Mouse (Mus musculus): ENCODE measurements around the gene Svs6.
"Not testable (repeated sequence)": the region's sequence is repeated elsewhere in the genome, so short reads cannot be mapped to it uniquely, and the experiment has no call there.

The Svs6 gene

GRCm38 (mm10) chr2:164316451-164316850 is at the start of gene Svs6:
Gene Svs6, plus strand, starts transcription at chr2:164316751.
- POLR2A ChIA-PET: interaction anchor here in 1 of 4 experiments (0.6 kb wide), 1 partner anchor 15 kb away, joined by 4 read pairs; no protein-coding TSS in a partner anchor
- CTCF ChIA-PET: not testable (repeated sequence)

- CTCF ChIA-PET: interaction anchor here in 1 of 4 experiments (0.6 kb wide), 1 partner anchor 109 kb away, joined by 13 read pairs; no protein-coding TSS in a partner anchor
- POLR2A ChIA-PET: no interaction called here
These were observed 38.2 kb upstream of the Svs6 start, which contains the start of gene Svs4 for GRCm38 (mm10) chr2:164278359-164278758. Gene Svs4, minus strand, starts transcription at chr2:164278459.

GRCm38 (mm10) chr2:164288968-164289367 is 27.6 kb upstream of the Svs6 start, which contains the start of gene Svs3a:
Gene Svs3a, plus strand, starts transcription at chr2:164289268.
- CTCF ChIA-PET, POLR2A ChIA-PET: not testable (repeated sequence)

GRCm38 (mm10) chr2:164312599-164312998 is 4.0 kb upstream of the Svs6 start:
- POLR2A ChIA-PET: interaction anchor here in 1 of 4 experiments (0.6 kb wide), 1 partner anchor 389 kb away, joined by 3 read pairs; no protein-coding TSS in a partner anchor
- CTCF ChIA-PET: no interaction called here

- CTCF ChIA-PET: interaction anchor here in 1 of 4 experiments (0.6 kb wide), 1 partner anchor 426 kb away, joined by 8 read pairs; no protein-coding TSS in a partner anchor
- POLR2A ChIA-PET: not testable (repeated sequence)
These were observed 1.1 kb upstream of the Svs6 start for GRCm38 (mm10) chr2:164315460-164315859.

GRCm38 (mm10) chr2:164320983-164321382 is 4.4 kb downstream of the Svs6 start:
- ChIA-PET CTCF (no interaction called here), POLR2A (no interaction called here)

- CTCF ChIA-PET, POLR2A ChIA-PET: not testable (repeated sequence)
These were observed 15.9 kb downstream of the Svs6 start, which contains the start of gene Svs5 for GRCm38 (mm10) chr2:164332440-164332839. Gene Svs5, plus strand, starts transcription at chr2:164332740.

- POLR2A ChIA-PET: not testable (repeated sequence)
- CTCF ChIA-PET: interaction anchor here in 1 of 4 experiments (1.0 to 1.2 kb wide), 2 partner anchors 46 to 376 kb away, joined by 3 to 5 read pairs; no protein-coding TSS in a partner anchor
These were observed 27.2 kb downstream of the Svs6 start for GRCm38 (mm10) chr2:164343732-164344131.

GRCm38 (mm10) chr2:164347697-164348096 is 31.1 kb downstream of the Svs6 start:
- POLR2A ChIA-PET: not testable (repeated sequence)
- CTCF ChIA-PET: interaction anchor here in 3 of 4 experiments (0.6 to 1.5 kb wide), 6 partner anchors 42 to 510 kb away, joined by 3 to 5 read pairs (median 4); no protein-coding TSS in a partner anchor

- ChIA-PET POLR2A (no interaction called here), CTCF (no interaction called here)
These were observed 32.4 kb downstream of the Svs6 start for GRCm38 (mm10) chr2:164348980-164349379.

- CTCF ChIA-PET: no interaction called here
These were observed 36.1 kb downstream of the Svs6 start for GRCm38 (mm10) chr2:164352697-164353096.

GRCm38 (mm10) chr2:164353356-164353755 is 36.8 kb downstream of the Svs6 start:
- CTCF ChIA-PET: no interaction called here
- POLR2A ChIA-PET: no interaction called here

More at GRCm38 (mm10) chr2:164352697-164353096, 36.1 kb downstream of the Svs6 start:
- POLR2A ChIA-PET: no interaction called here

GRCm38 (mm10) chr2:164356177-164356967 is 39.8 kb downstream of the Svs6 start:
- POLR2A ChIA-PET: no interaction called here
- CTCF ChIA-PET: interaction anchor here in 3 of 4 experiments (0.6 to 1.6 kb wide), 6 partner anchors 33 to 413 kb away, joined by 3 to 6 read pairs (median 4); partner anchors contain the start of gene Slpi (in 2 of the 3)

- CTCF ChIA-PET: interaction anchor here (0.6 to 1.1 kb wide), 6 partner anchors 31 to 692 kb away, joined by 3 to 6 read pairs (median 4); no protein-coding TSS in a partner anchor
- POLR2A ChIA-PET: interaction anchor here in 2 of 4 experiments (0.5 to 0.6 kb wide), 2 partner anchors 31 to 317 kb away, joined by 3 read pairs; no protein-coding TSS in a partner anchor
These were observed 41.8 kb downstream of the Svs6 start for GRCm38 (mm10) chr2:164358373-164358772.

- ChIA-PET POLR2A (interaction anchor here in 1 of 4 experiments (0.6 kb wide), 1 partner anchor 30 kb away, joined by 3 read pairs; no protein-coding TSS in a partner anchor), CTCF (interaction anchor here in 3 of 4 experiments (0.6 to 1.1 kb wide), 4 partner anchors 31 to 693 kb away, joined by 3 to 6 read pairs (median 4); no protein-coding TSS in a partner anchor)
These were observed 42.5 kb downstream of the Svs6 start for GRCm38 (mm10) chr2:164359031-164359430.

- ChIA-PET POLR2A (no interaction called here), CTCF (interaction anchor here in 1 of 4 experiments (1.1 kb wide), 1 partner anchor 30 kb away, joined by 3 read pairs; no protein-coding TSS in a partner anchor)
These were observed 43.1 kb downstream of the Svs6 start for GRCm38 (mm10) chr2:164359668-164360067.

- CTCF ChIA-PET: interaction anchor here in 2 of 4 experiments (0.7 to 1.8 kb wide), 4 partner anchors 22 to 29 kb away, joined by 3 to 8 read pairs (median 4); no protein-coding TSS in a partner anchor
- POLR2A ChIA-PET: no interaction called here
These were observed 44.6 kb downstream of the Svs6 start for GRCm38 (mm10) chr2:164360974-164361657.

GRCm38 (mm10) chr2:164366947-164367346 is 50.4 kb downstream of the Svs6 start:
- ChIA-PET POLR2A (interaction anchor here in 2 of 4 experiments (0.6 to 1.2 kb wide), 2 partner anchors 12 to 364 kb away, joined by 6 to 7 read pairs; no protein-coding TSS in a partner anchor), CTCF (no interaction called here)
